Mouse (Mus musculus) layer of hippocampus, postnatal 10 days (tissue): ENCODE measurements around the gene Npepps. TPM values are rescaled to one million over a fixed set of nuclear protein-coding genes. Genes with fewer than 3 reads are reported as not detected.
"Not testable (repeated sequence)": the region's sequence is repeated elsewhere in the genome, so short reads cannot be mapped to it uniquely, and the experiment has no call there.

Source experiments
- DNase-seq, 2 experiments: peaks; one replicate each; pipeline ENCODE4 v3.0.0; 2021; ENCODE audit warnings: low spot score in 2 of 2
- total RNA-seq, 2 experiments: library from RNA; stranded (reverse); gene quantifications; 2 replicates each; pipeline ENCODE4 v1.2.3; 2021

Gene Npepps
- total RNA-seq, 2 experiments from 2014 or later, result 144 to 159 TPM

DNA sequence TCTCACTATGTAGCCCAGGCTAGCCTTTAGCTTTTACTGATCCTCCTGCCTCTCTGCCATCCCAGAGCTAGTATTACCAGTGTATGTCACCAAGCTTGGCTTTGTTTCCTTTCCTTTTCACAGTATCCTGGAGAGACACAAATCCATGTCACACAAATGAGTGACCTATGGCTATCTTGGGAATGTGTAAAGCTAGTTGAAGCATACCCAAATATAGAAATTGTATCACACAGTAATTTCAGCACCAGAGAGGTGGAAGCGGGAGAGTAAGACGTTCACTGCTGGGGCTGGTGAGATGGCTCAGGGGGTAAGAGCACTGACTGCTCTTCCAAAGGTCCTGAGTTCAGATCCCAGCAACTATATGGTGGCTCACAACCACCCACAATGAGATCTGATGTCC is 19.5 kb upstream of the Npepps start:
- DNase-seq, result no peak

GRCm38 (mm10) chr11:97296542-97296941 is 16.1 kb upstream of the Npepps start:
- no peak for DNase-seq

DNA sequence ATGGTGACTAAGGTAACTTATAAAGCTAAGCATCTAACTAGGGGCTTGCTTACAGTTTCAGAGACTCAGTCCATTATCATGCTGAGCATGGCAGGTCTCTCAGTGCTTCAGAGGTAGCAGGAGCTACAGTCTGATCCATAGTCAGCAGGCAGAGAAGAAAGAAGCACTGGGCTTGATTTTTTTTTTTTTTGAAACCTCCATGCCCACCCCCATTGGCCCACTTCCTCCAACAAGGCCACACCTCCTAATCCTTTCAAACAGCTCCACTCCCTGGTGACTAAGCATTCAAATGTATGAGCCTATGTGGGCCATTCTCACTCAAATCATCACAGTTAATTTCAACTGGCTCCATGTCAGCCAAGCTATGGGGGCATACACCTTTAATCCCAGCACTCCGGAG is 12.3 kb upstream of the Npepps start:
- no peak for DNase-seq

GRCm38 (mm10) chr11:97289276-97290230 is 9.1 kb upstream of the Npepps start:
- peak; percentile 38 to 61 for DNase-seq

GRCm38 (mm10) chr11:97287643-97288042 is 7.2 kb upstream of the Npepps start:
- DNase-seq, result no peak

DNA sequence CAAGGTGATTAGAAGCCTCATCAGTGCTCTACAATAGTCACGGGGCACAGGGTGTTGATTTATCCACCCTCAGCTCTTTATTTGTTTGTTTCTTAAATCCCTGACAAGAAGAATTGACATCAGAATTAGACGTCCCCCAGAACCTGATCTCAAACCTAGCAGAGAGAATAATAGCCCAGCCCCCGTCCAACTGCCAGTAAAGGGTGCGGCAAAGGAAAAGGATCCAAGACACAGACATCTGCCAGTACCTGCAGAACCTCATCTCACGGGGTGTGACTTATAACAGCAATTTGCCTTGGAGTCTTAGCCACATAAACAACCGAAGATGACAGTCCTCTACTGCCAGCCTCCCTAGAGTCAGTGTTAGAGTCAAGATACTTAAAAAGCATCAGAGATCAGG is 6.5 kb upstream of the Npepps start:
- DNase-seq, result no peak

DNA sequence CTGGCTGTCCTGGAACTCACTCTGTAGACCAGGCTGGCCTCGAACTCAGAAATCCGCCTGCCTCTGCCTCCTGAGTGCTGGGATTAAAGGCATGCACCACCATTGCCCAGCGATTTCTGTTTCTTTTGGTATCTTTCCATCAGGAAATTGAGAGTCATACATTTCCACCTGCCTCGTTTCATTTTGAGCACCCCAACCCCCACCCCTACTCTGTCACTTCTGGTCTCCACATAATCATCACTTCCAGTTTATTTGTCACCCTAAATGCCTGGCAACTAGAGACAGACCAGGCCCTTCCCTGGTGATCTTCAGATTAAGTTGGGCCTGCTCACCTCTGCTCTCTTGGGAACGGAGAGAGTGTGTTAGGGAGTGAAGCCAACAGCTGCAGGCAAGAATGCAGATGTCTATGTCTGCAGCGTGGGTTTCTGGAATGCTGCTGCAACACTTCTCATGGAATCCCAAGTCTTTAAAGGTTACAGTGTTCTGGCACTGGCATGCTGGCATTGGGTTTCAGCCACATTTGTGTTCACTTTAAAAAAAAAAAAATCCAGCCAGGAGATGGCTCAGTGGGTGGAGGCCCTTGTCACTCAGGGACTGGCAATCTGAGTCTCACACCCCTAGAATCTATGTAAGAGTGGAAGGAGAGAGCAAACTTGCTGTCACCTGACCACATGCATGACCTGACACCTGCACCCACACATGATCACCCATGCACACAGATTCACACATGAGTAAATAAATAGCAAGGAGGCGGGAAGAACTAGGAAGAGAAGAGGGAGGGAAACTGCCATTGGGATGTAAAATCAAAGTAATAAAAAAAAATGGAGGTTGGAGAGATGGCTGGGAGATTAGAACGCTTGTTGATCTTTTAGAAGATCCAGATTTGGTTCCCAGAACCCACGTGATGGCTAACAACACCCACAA is 5.7 kb upstream of the Npepps start:
- DNase-seq, result no peak

DNA sequence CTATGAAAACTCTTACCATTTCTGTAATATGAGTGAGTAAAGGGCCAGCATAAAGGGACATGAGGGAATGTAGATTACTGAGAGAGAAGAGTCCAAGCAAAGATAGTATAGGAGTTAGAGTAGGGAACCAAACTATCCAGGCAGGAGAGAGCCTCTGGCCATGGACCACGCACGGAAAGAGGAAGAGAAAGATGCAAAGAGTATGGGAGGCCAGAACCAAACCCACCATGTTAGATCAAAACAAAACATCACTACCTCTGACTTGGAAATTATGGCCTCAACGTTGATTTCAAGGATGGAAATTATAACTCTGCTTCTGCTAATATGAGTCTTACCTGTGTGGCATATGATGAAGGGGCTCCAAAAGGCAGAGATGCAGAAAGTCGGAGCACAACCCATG is 4.4 kb upstream of the Npepps start:
- DNase-seq, result no peak

- DNase-seq, result no peak
Measured at GRCm38 (mm10) chr11:97282179-97282578, 1.7 kb upstream of the Npepps start.

DNA sequence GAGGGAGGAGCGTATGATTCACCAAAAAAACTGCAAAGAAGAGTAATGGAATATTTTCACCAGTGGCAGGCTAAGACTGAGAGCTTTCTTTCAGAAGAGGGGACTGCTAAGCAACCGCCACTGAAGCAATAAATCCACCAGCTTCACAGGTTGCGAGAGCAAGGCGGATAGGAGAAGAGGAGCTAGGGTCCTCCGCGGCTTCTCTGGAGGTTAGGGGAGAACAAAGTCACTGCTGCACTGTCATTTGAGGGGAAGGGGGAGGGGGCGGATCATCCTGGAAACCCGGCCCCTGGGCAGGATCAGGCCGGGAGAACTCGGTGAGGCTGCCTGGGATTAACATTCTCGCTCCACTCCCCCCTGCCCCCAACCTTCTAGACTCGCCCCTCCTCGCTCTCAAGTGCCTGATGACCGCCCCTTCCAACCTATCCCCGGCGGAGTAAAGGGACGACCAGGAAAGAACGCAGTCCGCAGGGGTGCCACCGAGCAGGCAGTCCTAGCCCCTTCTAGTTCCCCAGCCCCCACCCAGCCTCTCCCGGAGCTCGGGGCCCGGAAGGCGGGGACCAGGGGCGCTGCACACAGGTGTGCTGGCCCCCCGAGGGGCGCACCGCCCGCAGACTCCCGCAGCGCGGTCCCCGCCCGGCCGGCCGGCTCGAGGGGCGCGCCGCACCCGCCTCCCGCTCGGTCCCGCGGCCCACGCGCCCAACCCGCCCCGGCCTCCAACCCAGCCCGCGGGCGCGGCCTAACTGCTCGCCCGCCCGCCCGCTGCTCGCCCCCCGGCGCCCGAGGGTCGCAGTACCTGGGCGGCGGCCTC is 828 bp downstream of the Npepps start:
- peak; percentile 68 to 69 for DNase-seq

DNA sequence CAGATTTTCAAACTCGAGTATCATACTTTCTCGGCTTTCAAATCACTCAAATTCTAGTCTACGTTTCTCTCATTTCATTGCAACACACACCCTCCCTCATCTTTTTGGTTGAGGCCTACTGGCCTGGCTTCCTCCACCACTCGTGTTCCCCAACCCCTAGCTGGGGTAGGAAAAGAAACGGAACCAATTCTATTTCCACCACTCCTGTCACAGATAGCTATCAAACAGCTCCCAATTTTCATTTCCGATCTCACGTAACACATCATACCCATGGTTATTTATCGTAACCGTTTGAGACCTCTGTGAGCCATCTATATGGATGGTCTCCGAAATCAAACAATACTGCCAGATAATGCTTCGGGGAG is 1.4 kb downstream of the Npepps start:
- no peak for DNase-seq

GRCm38 (mm10) chr11:97278456-97278855 is 2.0 kb downstream of the Npepps start:
- DNase-seq, result no peak

- DNase-seq, result no peak
Measured at GRCm38 (mm10) chr11:97277166-97277565, 3.3 kb downstream of the Npepps start.

GRCm38 (mm10) chr11:97276019-97276418 is 4.4 kb downstream of the Npepps start:
- no peak for DNase-seq

DNA sequence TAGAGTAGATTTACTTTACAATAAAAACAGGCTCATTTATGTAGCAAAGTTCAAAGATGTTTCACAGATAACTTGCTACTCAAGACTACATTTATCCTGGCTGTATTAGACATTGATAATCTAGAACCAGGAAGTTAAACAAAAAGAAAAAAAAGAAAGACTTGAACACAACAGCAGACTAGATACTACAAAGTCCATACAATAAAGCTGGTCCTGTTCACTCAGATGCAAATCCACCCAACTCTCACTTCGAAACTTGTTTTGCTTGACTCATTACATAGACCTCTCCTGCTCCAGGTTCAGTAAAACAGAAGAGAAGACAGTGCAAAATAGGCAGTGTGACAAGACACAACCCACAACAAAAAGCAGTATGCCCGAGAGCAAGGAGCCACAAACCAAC is 5.1 kb downstream of the Npepps start:
- DNase-seq, result no peak

DNA sequence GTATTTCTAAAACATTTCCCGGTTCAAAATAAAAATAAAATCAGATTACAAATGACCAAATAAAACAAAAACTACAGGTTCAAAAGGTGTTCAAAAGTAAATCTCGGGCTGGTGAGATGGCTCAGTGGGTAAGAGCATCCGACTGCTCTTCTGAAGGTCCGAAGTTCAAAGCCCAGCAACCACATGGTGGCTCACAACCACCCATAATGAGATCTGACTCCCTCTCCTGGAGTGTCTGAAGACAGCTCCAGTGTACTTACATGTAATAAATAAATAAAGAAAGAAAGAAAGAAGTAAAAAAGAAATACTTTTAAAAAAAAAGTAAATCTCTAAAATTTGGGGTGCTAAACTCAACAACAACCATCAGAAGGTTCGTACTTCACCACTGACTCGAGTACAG is 5.5 kb downstream of the Npepps start:
- not testable (repeated sequence) for DNase-seq

DNA sequence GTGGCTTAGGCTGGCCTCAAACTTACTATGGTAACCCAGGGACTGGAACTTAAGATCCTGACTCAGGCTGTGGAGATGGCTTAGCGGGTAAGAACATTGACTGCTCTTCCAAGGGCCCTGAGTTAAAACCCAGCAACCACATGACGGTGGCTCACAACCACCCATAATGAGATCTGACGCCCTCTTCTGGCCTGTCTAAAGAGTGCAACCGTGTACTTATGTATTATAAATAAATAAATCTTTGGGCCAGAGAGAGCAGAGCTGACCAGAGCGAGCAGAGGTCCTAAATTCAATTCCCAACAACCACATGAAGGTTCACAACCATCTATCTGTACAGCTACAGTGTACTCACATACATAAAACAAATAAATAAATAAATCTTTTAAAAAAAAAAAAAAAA is 6.8 kb downstream of the Npepps start:
- DNase-seq, result no peak

DNA sequence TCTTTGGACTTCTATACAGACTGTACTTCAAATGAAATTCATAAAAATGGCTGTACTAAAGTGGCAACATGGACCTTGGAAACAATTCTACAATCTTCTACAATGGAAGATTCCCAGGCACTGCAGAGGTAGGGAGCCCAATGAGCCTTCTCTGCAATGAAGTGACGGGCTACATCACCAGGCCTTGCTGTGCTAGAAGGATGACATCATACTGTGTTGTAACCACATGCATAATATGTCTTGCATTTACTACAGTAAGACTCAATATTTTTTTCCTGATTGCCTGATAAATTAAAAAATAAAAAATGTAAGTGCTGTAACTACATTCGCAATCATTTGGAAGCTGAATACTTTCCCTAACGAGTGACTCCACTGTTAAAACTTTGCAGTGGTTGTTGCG is 7.6 kb downstream of the Npepps start:
- DNase-seq, result no peak

DNA sequence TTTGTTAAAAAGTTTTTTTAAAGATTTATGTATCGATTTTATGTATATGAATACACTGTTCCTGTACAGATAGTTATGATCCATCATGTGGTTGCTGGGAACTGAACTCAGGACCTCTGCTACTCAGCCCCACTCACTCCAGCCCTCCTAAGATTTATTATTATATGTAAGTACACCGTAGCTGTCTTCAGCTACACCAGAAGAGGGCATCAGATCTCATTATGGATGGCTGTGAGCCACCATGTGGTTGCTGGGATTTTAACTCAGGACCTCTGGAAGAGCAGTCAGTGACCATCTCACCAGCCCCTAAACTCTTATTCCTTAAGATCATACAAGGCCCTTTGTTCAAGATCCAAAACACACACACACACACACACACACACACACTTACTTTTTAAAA is 10.4 kb downstream of the Npepps start:
- DNase-seq, result not testable (repeated sequence)

GRCm38 (mm10) chr11:97266544-97266943 is 13.9 kb downstream of the Npepps start:
- not testable (repeated sequence) for DNase-seq

GRCm38 (mm10) chr11:97249649-97250048 is 30.8 kb downstream of the Npepps start:
- DNase-seq, result not testable (repeated sequence)
